8 mouse cellular contexts compared by ENCODE assay signal in the genomic region with DNA sequence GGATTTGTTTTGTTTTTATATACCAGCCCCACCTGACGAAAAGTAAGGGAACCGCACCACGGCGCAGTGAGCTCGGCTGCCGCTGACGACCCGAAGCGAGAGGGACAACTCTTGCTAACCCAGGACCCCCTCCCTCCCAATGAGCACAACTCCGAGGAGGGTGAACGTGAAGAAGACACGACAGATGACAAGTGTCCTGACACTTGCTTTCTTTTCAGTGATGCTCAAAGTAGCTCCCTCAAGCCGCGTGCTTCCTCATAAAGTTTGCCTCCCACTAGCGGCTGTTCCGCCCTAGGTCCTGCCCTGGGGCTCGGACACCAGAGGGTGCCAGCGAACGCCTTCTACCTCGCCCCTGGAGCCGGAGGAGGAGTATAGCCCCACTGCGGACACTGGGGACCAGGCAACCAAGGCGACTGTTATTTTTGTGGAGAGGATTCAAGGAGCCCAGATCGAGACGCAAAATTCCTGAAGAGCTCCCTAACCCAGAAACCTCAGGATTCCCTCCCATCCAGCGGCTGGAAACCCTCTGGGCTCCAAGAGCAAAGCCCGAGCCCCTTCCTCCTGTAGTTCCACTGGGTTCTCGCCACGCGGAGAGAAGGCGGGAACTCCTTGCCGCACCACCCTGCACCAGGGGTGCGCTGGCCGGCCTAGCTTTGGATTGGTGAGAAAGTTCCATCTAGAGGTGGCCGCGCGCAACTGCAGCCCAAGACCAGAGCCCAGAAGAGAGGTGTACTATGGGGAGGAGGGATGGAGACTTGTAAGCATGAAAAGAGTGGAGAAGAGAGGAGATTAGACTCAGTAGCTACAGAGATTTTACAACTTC. TPM values are rescaled to one million over a fixed set of nuclear protein-coding genes. Genes with fewer than 3 reads are reported as not detected.
DNase-seq lines count a peak whose midpoint lies in the region; ATAC-seq and TF ChIP-seq lines count a peak whose summit lies in the region.

No protein-coding gene starts in this region.

- TF ChIP-seq CTCF in bone marrow macrophage, adult 2 months (IDR thresholded peaks at IDR 0.05; ENCODE audit: low read depth, low read length): peak; percentile 12; the same call in 1 of the 2 replicates
- TF ChIP-seq CTCF in embryonic fibroblast, embryonic 13.5 days (IDR thresholded peaks at IDR 0.05; ENCODE audit: borderline replicate concordance, insufficient read depth, low read length): peak; percentile 59
- peak; percentile 88 for TF ChIP-seq CTCF in liver, adult 2 months (IDR thresholded peaks at IDR 0.05; ENCODE audit: low read depth, low read length)

- H3K4me2 ChIP-seq in heart, embryonic 11.5 days: peak overlapping the region; percentile 93
- peak overlapping the region; percentile 99 for H3K4me2 ChIP-seq in kidney, embryonic 16.5 days (replicated peaks; ENCODE audit: low read depth, low read length)
- H3K4me2 ChIP-seq in myocyte (ENCODE audit: low read depth): peak overlapping the region; percentile 57

- H3K9me3 ChIP-seq in heart, embryonic 11.5 days (replicated peaks; ENCODE audit: control insufficient read depth, low read length): no peaks in the 10 kb centered on the region
- no peaks in the 10 kb centered on the region for H3K9me3 ChIP-seq in kidney, embryonic 16.5 days (ENCODE audit: low read length)

- H3K79me2 ChIP-seq in liver, adult 2 months (ENCODE audit: control insufficient read depth, insufficient read depth, low read length): no peaks in the 10 kb centered on the region
- no peaks in the 10 kb centered on the region for H3K79me2 ChIP-seq in myocyte (ENCODE audit: control insufficient read depth, insufficient read depth)

- no peak overlapping the region for H3K9ac ChIP-seq in heart, embryonic 11.5 days (ENCODE audit: low read depth, low read length)
- peak overlapping the region; percentile 59; the same call in 1 of the 2 replicates for H3K9ac ChIP-seq in kidney, embryonic 16.5 days (replicated peaks; ENCODE audit: low read length)
- 0 out of 2 replicates have a peak overlapping the region, but pooled peaks have one; percentile 21 for H3K9ac ChIP-seq in liver, adult 2 months (ENCODE audit: low read depth, low read length)

- H3K4me1 ChIP-seq in bone marrow macrophage, adult 2 months (ENCODE audit: control insufficient read depth, insufficient read depth, low read length): no peaks in the 10 kb centered on the region
- H3K4me1 ChIP-seq in embryonic fibroblast, embryonic 13.5 days (ENCODE audit: control insufficient read depth, insufficient read depth, low read length): peaks cover 7% of the 10 kb centered on the region
- H3K4me1 ChIP-seq in heart, embryonic 11.5 days (ENCODE audit: control insufficient read depth, insufficient read depth, low read length): peaks cover 11% of the 10 kb centered on the region
- peaks cover 21% of the 10 kb centered on the region for H3K4me1 ChIP-seq in kidney, embryonic 16.5 days (ENCODE audit: insufficient read depth, low read length)
- 0 out of 2 replicates have a peak, but pooled peaks cover 1% of the 10 kb centered on the region for H3K4me1 ChIP-seq in liver, adult 2 months (ENCODE audit: control insufficient read depth, insufficient read depth, low read length)

- peak; percentile 79 for ATAC-seq in heart, embryonic 11.5 days (replicated peaks; ENCODE audit: insufficient number of reproducible peaks, low FRiP score, low TSS enrichment)
- peak; percentile 93 for ATAC-seq in kidney, embryonic 16.5 days (ENCODE audit: low FRiP score, low TSS enrichment)

- 1% methylated on average over 37 of the region's 37 CpGs for WGBS in heart, embryonic 11.5 days (ENCODE audit: insufficient replicate concordance)
- WGBS in kidney, embryonic 16.5 days: under 1% methylated on average over 37 of the region's 37 CpGs
- WGBS in liver, adult 2 months: under 1% methylated on average over 37 of the region's 37 CpGs

- no peak overlapping the region for H3ac ChIP-seq in myocyte (ENCODE audit: control insufficient read depth, insufficient read length)

- H3K27ac ChIP-seq in bone marrow macrophage, adult 2 months (ENCODE audit: insufficient read depth, low read depth, low read length): no peak overlapping the region
- no peak overlapping the region for H3K27ac ChIP-seq in embryonic fibroblast, embryonic 13.5 days (ENCODE audit: insufficient read depth, low read length)
- H3K27ac ChIP-seq in heart, embryonic 11.5 days (ENCODE audit: low read depth, low read length): no peak overlapping the region
- H3K27ac ChIP-seq in kidney, embryonic 16.5 days (ENCODE audit: low read length): no peak overlapping the region
- no peak overlapping the region for H3K27ac ChIP-seq in liver, adult 2 months (replicated peaks; ENCODE audit: insufficient read depth, low read depth, low read length)

- no peak for TF ChIP-seq POLR2A in bone marrow macrophage, adult 2 months (IDR thresholded peaks at IDR 0.05; ENCODE audit: borderline replicate concordance, low read depth, low read length)
- no peak for TF ChIP-seq POLR2A in embryonic fibroblast, embryonic 13.5 days (IDR thresholded peaks at IDR 0.05; ENCODE audit: low read depth, low read length)
- TF ChIP-seq POLR2A in liver, adult 2 months (IDR thresholded peaks at IDR 0.05; ENCODE audit: extremely low read depth, insufficient read depth, low read length): no peak
- no peak for TF ChIP-seq POLR2A in myocyte (IDR thresholded peaks at IDR 0.05; ENCODE audit: insufficient read length, low read depth)

- H3K36me3 ChIP-seq in heart, embryonic 11.5 days (ENCODE audit: control insufficient read depth, insufficient read depth, low read length): no peaks in the 10 kb centered on the region
- no peaks in the 10 kb centered on the region for H3K36me3 ChIP-seq in kidney, embryonic 16.5 days (ENCODE audit: insufficient read depth, low read length)
- H3K36me3 ChIP-seq in liver, adult 2 months (ENCODE audit: control insufficient read depth, insufficient read depth, low read length): no peaks in the 10 kb centered on the region
- no peaks in the 10 kb centered on the region for H3K36me3 ChIP-seq in myocyte (ENCODE audit: control insufficient read depth, insufficient read depth)
- no peaks in the 10 kb centered on the region for H3K36me3 ChIP-seq in splenic B cell, adult 2 months (ENCODE audit: control insufficient read depth, insufficient read depth, low read length, poor library complexity, severe bottlenecking)

- peak overlapping the region; percentile 48 for H3K4me3 ChIP-seq in bone marrow macrophage, adult 2 months (ENCODE audit: insufficient read depth, low read length)
- peak overlapping the region; percentile 62 for H3K4me3 ChIP-seq in embryonic fibroblast, embryonic 13.5 days (ENCODE audit: insufficient read depth, low read length)
- peak overlapping the region; percentile 54 for H3K4me3 ChIP-seq in heart, embryonic 11.5 days (ENCODE audit: low read depth, low read length)
- peak overlapping the region; percentile 57 for H3K4me3 ChIP-seq in kidney, embryonic 16.5 days (ENCODE audit: low read length)
- H3K4me3 ChIP-seq in liver, adult 2 months (ENCODE audit: insufficient read depth, low read depth, low read length): peak overlapping the region; percentile 53
- H3K4me3 ChIP-seq in myocyte: no peak overlapping the region

- H3K27me3 ChIP-seq in heart, embryonic 11.5 days (ENCODE audit: control insufficient read depth, insufficient read depth, low read length): peaks cover 56% of the 10 kb centered on the region
- peaks cover 41% of the 10 kb centered on the region for H3K27me3 ChIP-seq in kidney, embryonic 16.5 days (ENCODE audit: insufficient read depth, low read length)
- peaks cover 2% of the 10 kb centered on the region; the same call in 1 of the 2 replicates for H3K27me3 ChIP-seq in liver, adult 2 months (ENCODE audit: control insufficient read depth, insufficient read depth, low read length)
- H3K27me3 ChIP-seq in myocyte (ENCODE audit: control insufficient read depth, insufficient read depth, insufficient read length): peaks cover 42% of the 10 kb centered on the region
- H3K27me3 ChIP-seq in splenic B cell, adult 2 months (ENCODE audit: control insufficient read depth, insufficient read depth, low read length, poor library complexity, severe bottlenecking): peaks cover 2% of the 10 kb centered on the region; the same call in 1 of the 2 replicates

- peak; percentile 68 for DNase-seq in B cell, adult 2 months
- DNase-seq in liver, adult 2 months (ENCODE audit: extremely low read depth, low read depth, low spot score): peak; percentile 62
- DNase-seq in splenic B cell, adult 2 months (ENCODE audit: low read depth, low spot score): peak; percentile 67

TF ChIP-seq in myocyte, 11 proteins besides CTCF, POLR2A, EP300 and RAD21:
- no peak for TF ChIP-seq E2F4 (IDR thresholded peaks at IDR 0.05; ENCODE audit: insufficient read depth)
- no peak for TF ChIP-seq POLR2AphosphoS2 (IDR thresholded peaks at IDR 0.05; ENCODE audit: insufficient read length, low read depth)
- TF ChIP-seq SRF (IDR thresholded peaks at IDR 0.05; ENCODE audit: control insufficient read depth, insufficient read length, low read depth): no peak
- TF ChIP-seq CEBPB (IDR thresholded peaks at IDR 0.05; ENCODE audit: insufficient read depth, poor library complexity, severe bottlenecking): no peak
- no peak for TF ChIP-seq USF1 (IDR thresholded peaks at IDR 0.05; ENCODE audit: low read depth)
- TF ChIP-seq TCF12 (IDR thresholded peaks at IDR 0.05; ENCODE audit: insufficient read depth, poor library complexity, severe bottlenecking): no peak
- TF ChIP-seq MYOD1 (IDR thresholded peaks at IDR 0.05; ENCODE audit: control insufficient read depth in 1 of 3, insufficient read length in 2 of 3, low read depth in 2 of 3): no peak
- no peak for TF ChIP-seq REST (IDR thresholded peaks at IDR 0.05; ENCODE audit: insufficient read depth, insufficient read length)
- no peak for TF ChIP-seq TCF3 (IDR thresholded peaks at IDR 0.05; ENCODE audit: insufficient read length, low read depth)
- TF ChIP-seq MAX (IDR thresholded peaks at IDR 0.05; ENCODE audit: low read depth): no peak
- no peak for TF ChIP-seq MYOG (IDR thresholded peaks at IDR 0.05; ENCODE audit: control insufficient read depth in 1 of 3, insufficient read depth in 1 of 3, insufficient read length in 2 of 3, low read depth in 2 of 3)

RNA-seq across cellular contexts. Expression of a gene that starts 0.6 kb away (rescaled TPM):
- polyA plus RNA-seq in bone marrow macrophage, adult 2 months (2012; ENCODE audit: insufficient read depth, insufficient read length, missing spikeins): 0.31 TPM in 1 of 2 replicates, not detected in the other
- polyA plus RNA-seq in embryonic fibroblast, embryonic 13.5 days (2011; ENCODE audit: insufficient read length, low read depth, missing spikeins): 0.28 TPM in 1 of 2 replicates, not detected in the other
- polyA plus RNA-seq in heart, embryonic 11.5 days (2014; fragmentation: Nextera tagmentation; extraction: Ambion mirVana): 0.07 TPM in 1 of 2 replicates, not detected in the other
- 0.09 and 0.35 TPM in 2 replicates for polyA plus RNA-seq in kidney, embryonic 16.5 days (2015; fragmentation: Nextera tagmentation; extraction: Ambion mirVana)
- under 0.01 and 0.20 TPM in 2 replicates for total RNA-seq in liver, adult 2 months (2014; rRNA removed)
- not detected in 2 replicates for polyA plus RNA-seq in liver, adult 2 months (2012; rRNA removed)
- not detected for polyA plus RNA-seq in myocyte (2012; fragmentation: generic; extraction: Trizol)

Comparison
In these comparisons a context has a peak if more than half of its experiments do, and no peak if none do; other contexts are left out.
1. CTCF ChIP-seq: peak in every context shown above with its lines; median percentile 88 in liver, adult 2 months; 59 in embryonic fibroblast, embryonic 13.5 days; 12 in bone marrow macrophage, adult 2 months.